In the genomic region with DNA sequence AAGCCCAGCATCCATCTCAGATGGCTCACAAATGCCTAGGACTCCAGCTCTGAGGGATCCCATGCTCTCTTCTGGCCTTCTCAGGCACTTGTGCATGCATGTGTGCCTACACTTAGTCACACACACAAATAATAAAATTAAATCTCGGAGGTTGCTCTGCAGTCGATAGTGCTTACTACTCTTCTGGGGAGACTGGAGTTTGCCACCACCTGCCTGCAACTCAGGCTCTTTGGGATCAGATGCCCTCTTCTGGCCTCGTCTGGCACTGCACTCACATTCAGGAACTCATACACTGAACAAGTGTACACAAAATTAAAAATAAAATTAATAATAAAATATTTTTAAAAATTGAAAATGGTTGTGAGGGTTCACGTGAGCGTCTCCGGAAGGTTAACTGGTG, we compare ENCODE assay signal across 9 mouse cellular contexts. TPM values are rescaled to one million over a fixed set of nuclear protein-coding genes. Genes with fewer than 3 reads are reported as not detected.
DNase-seq lines count a peak whose midpoint lies in the region; ATAC-seq and TF ChIP-seq lines count a peak whose summit lies in the region.
"Had no signal": no experiment of that assay in that cellular context is flagged by ENCODE, and none has a peak within 500 bp of the region (broad histone marks: within the 10 kb centered on the region; RNA-seq: fewer than 3 reads in every experiment).

No protein-coding gene starts in this region.

- no peak for ATAC-seq in liver, embryonic 12.5 days
- no peak for ATAC-seq in kidney, embryonic 16.5 days (ENCODE audit: low FRiP score, low TSS enrichment)
- ATAC-seq in hindbrain, embryonic 12.5 days (ENCODE audit: low FRiP score), result no peak

- peak; percentile 85 for TF ChIP-seq CTCF in liver, adult 2 months (IDR thresholded peaks at IDR 0.05; ENCODE audit: low read depth, low read length)
- TF ChIP-seq CTCF in MEL (IDR thresholded peaks at IDR 0.05 in 2 of 3, conservative IDR thresholded peaks at IDR 0.05 in 1 of 3; ENCODE audit: control insufficient read depth in 1 of 3, insufficient read depth in 1 of 3, low read depth in 2 of 3, low read length in 3 of 3, poor library complexity in 1 of 3, severe bottlenecking in 1 of 3), result peak in 2 of 3 experiments; percentile 31 to 40; a peak in 5 of 6 replicates
- peak; percentile 73 for TF ChIP-seq CTCF in bone marrow, adult 2 months (IDR thresholded peaks at IDR 0.05; ENCODE audit: control insufficient read depth, insufficient read depth, low read length)

- no peak for TF ChIP-seq POLR2A in liver, adult 2 months (IDR thresholded peaks at IDR 0.05; ENCODE audit: extremely low read depth, insufficient read depth, low read length)
- TF ChIP-seq POLR2A in MEL (IDR thresholded peaks at IDR 0.05; ENCODE audit: control insufficient read depth in 1 of 2, insufficient read depth in 1 of 2, low read depth in 1 of 2, low read length in 2 of 2, poor library complexity in 1 of 2) (no peak), myocyte (IDR thresholded peaks at IDR 0.05; ENCODE audit: insufficient read length, low read depth) (peak; percentile 22)
- no peak for TF ChIP-seq POLR2A in bone marrow, adult 2 months (IDR thresholded peaks at IDR 0.05; ENCODE audit: borderline replicate concordance, control insufficient read depth, low read depth, low read length)

- H3ac ChIP-seq in myocyte (ENCODE audit: control insufficient read depth, insufficient read length), result no peak overlapping the region

- no peak overlapping the region for H3K9ac ChIP-seq in liver, adult 2 months (ENCODE audit: low read depth, low read length)
- no peak overlapping the region for H3K9ac ChIP-seq in liver, embryonic 12.5 days
- no peak overlapping the region for H3K9ac ChIP-seq in MEL (ENCODE audit: control insufficient read depth, low read depth, low read length, poor library complexity, severe bottlenecking)
- H3K9ac ChIP-seq in kidney, embryonic 16.5 days (replicated peaks; ENCODE audit: low read length), result no peak overlapping the region
- H3K9ac ChIP-seq in hindbrain, embryonic 12.5 days, result no peak overlapping the region
- H3K9ac ChIP-seq: liver, embryonic 15.5 days had no signal

- peaks cover 9% of the 10 kb centered on the region for H3K27me3 ChIP-seq in liver, adult 2 months (ENCODE audit: control insufficient read depth, insufficient read depth, low read length)
- H3K27me3 ChIP-seq in liver, embryonic 12.5 days (replicated peaks), result peaks cover 63% of the 10 kb centered on the region
- no peaks in the 10 kb centered on the region for H3K27me3 ChIP-seq in MEL (ENCODE audit: control insufficient read depth in 1 of 2, insufficient read depth in 2 of 2, low read length in 2 of 2)
- H3K27me3 ChIP-seq in kidney, embryonic 16.5 days (ENCODE audit: insufficient read depth, low read length), result no peaks in the 10 kb centered on the region
- no peaks in the 10 kb centered on the region for H3K27me3 ChIP-seq in myocyte (ENCODE audit: control insufficient read depth, insufficient read depth, insufficient read length)
- peaks cover 41% of the 10 kb centered on the region for H3K27me3 ChIP-seq in hindbrain, embryonic 12.5 days

- peak; percentile 13 for TF ChIP-seq RAD21 in MEL (IDR thresholded peaks at IDR 0.05; ENCODE audit: low read depth, low read length)

- no peak overlapping the region for H3K27ac ChIP-seq in liver, adult 2 months (replicated peaks; ENCODE audit: insufficient read depth, low read depth, low read length)
- H3K27ac ChIP-seq in liver, embryonic 12.5 days, result no peak overlapping the region
- H3K27ac ChIP-seq in MEL (ENCODE audit: control insufficient read depth, low read depth, low read length), result no peak overlapping the region
- no peak overlapping the region for H3K27ac ChIP-seq in bone marrow, adult 2 months (ENCODE audit: control insufficient read depth, insufficient read depth, low read depth, low read length, poor library complexity)
- H3K27ac ChIP-seq in kidney, embryonic 16.5 days (ENCODE audit: low read length), result 0 out of 2 replicates have a peak overlapping the region, but pooled peaks have one; percentile 1
- H3K27ac ChIP-seq in hindbrain, embryonic 12.5 days, result no peak overlapping the region
- H3K27ac ChIP-seq: liver, embryonic 15.5 days had no signal

- H3K36me3 ChIP-seq in liver, adult 2 months (ENCODE audit: control insufficient read depth, insufficient read depth, low read length), result no peaks in the 10 kb centered on the region
- no peaks in the 10 kb centered on the region for H3K36me3 ChIP-seq in liver, embryonic 12.5 days
- H3K36me3 ChIP-seq in MEL (ENCODE audit: control insufficient read depth in 1 of 2, insufficient read depth in 2 of 2, low read length in 2 of 2), result no peaks in the 10 kb centered on the region
- peaks cover 5% of the 10 kb centered on the region; the same call in 1 of the 2 replicates for H3K36me3 ChIP-seq in kidney, embryonic 16.5 days (ENCODE audit: insufficient read depth, low read length)
- no peaks in the 10 kb centered on the region for H3K36me3 ChIP-seq in myocyte (ENCODE audit: control insufficient read depth, insufficient read depth)
- H3K36me3 ChIP-seq in hindbrain, embryonic 12.5 days, result no peaks in the 10 kb centered on the region
- H3K36me3 ChIP-seq: liver, embryonic 15.5 days had no signal

- no peak overlapping the region for H3K4me3 ChIP-seq in liver, adult 2 months (ENCODE audit: insufficient read depth, low read depth, low read length)
- no peak overlapping the region for H3K4me3 ChIP-seq in liver, embryonic 12.5 days
- no peak overlapping the region for H3K4me3 ChIP-seq in MEL (ENCODE audit: control insufficient read depth in 1 of 2, insufficient read depth in 1 of 2, low read depth in 2 of 2, low read length in 2 of 2)
- no peak overlapping the region for H3K4me3 ChIP-seq in bone marrow, adult 2 months (replicated peaks; ENCODE audit: control insufficient read depth, low read depth, low read length)
- peak overlapping the region; percentile 89; the same call in 1 of the 2 replicates for H3K4me3 ChIP-seq in kidney, embryonic 16.5 days (ENCODE audit: low read length)
- H3K4me3 ChIP-seq in myocyte, result peak overlapping the region; percentile 98
- no peak overlapping the region for H3K4me3 ChIP-seq in hindbrain, embryonic 12.5 days
- H3K4me3 ChIP-seq: liver, embryonic 15.5 days had no signal

- WGBS in liver, adult 2 months, result 87% methylated on average over 6 of the region's 6 CpGs
- WGBS in liver, embryonic 12.5 days (ENCODE audit: insufficient replicate concordance), result 44% methylated on average over 6 of the region's 6 CpGs
- 63% methylated on average over 6 of the region's 6 CpGs for WGBS in bone marrow, adult 2 months
- WGBS in kidney, embryonic 16.5 days, result 87% methylated on average over 6 of the region's 6 CpGs
- WGBS in hindbrain, embryonic 12.5 days, result 83% methylated on average over 6 of the region's 6 CpGs

- peak; percentile 36 for DNase-seq in liver, adult 2 months (ENCODE audit: extremely low read depth, low read depth, low spot score)
- DNase-seq in MEL (ENCODE audit: low read depth, low spot score), result peak; percentile 28
- DNase-seq in cerebellum, adult 18-20 months, result no peak

- TF ChIP-seq EP300 in MEL (IDR thresholded peaks at IDR 0.05; ENCODE audit: low read depth in 1 of 2, low read length in 2 of 2), result no peak

- no peaks in the 10 kb centered on the region for H3K79me2 ChIP-seq in liver, adult 2 months (ENCODE audit: control insufficient read depth, insufficient read depth, low read length)
- H3K79me2 ChIP-seq in MEL (ENCODE audit: control insufficient read depth, insufficient read depth, low read length, poor library complexity), result no peaks in the 10 kb centered on the region
- H3K79me2 ChIP-seq in myocyte (ENCODE audit: control insufficient read depth, insufficient read depth), result peaks cover 64% of the 10 kb centered on the region

- H3K4me1 ChIP-seq in liver, adult 2 months (ENCODE audit: control insufficient read depth, insufficient read depth, low read length), result peaks cover 2% of the 10 kb centered on the region; the same call in 1 of the 2 replicates
- peaks cover 16% of the 10 kb centered on the region for H3K4me1 ChIP-seq in liver, embryonic 12.5 days
- 0 out of 4 replicates have a peak, but pooled peaks cover 0 to 3% of the 10 kb centered on the region in 2 experiments for H3K4me1 ChIP-seq in MEL (ENCODE audit: control insufficient read depth in 1 of 2, insufficient read depth in 2 of 2, low read length in 2 of 2)
- H3K4me1 ChIP-seq in bone marrow, adult 2 months (ENCODE audit: control insufficient read depth, insufficient read depth, low read length), result peaks cover 3% of the 10 kb centered on the region; the same call in 1 of the 2 replicates
- H3K4me1 ChIP-seq in kidney, embryonic 16.5 days (ENCODE audit: insufficient read depth, low read length), result peaks cover 56% of the 10 kb centered on the region
- H3K4me1 ChIP-seq in hindbrain, embryonic 12.5 days, result peaks cover 27% of the 10 kb centered on the region

- no peaks in the 10 kb centered on the region for H3K9me3 ChIP-seq in liver, embryonic 12.5 days (replicated peaks)
- no peaks in the 10 kb centered on the region for H3K9me3 ChIP-seq in MEL (replicated peaks; ENCODE audit: insufficient read depth, low read length)
- no peaks in the 10 kb centered on the region for H3K9me3 ChIP-seq in kidney, embryonic 16.5 days (ENCODE audit: low read length)
- no peaks in the 10 kb centered on the region for H3K9me3 ChIP-seq in hindbrain, embryonic 12.5 days (replicated peaks)
- H3K9me3 ChIP-seq: liver, embryonic 15.5 days had no signal

- H3K4me2 ChIP-seq in liver, embryonic 12.5 days, result no peak overlapping the region
- H3K4me2 ChIP-seq in kidney, embryonic 16.5 days (replicated peaks; ENCODE audit: low read depth, low read length), result peak overlapping the region; percentile 76
- peak overlapping the region; percentile 92 for H3K4me2 ChIP-seq in myocyte (ENCODE audit: low read depth)
- H3K4me2 ChIP-seq in hindbrain, embryonic 12.5 days (replicated peaks), result no peak overlapping the region
- H3K4me2 ChIP-seq: liver, embryonic 15.5 days had no signal

TF ChIP-seq in MEL, 35 proteins besides CTCF, POLR2A, EP300 and RAD21 (continues in another document):
- TF ChIP-seq TAL1 (IDR thresholded peaks at IDR 0.05; ENCODE audit: low read length) (no peak), SMC3 (IDR thresholded peaks at IDR 0.05; ENCODE audit: low read depth, low read length) (peak; percentile 43)

RNA-seq across cellular contexts. Expression of a gene that starts 2.2 kb away (rescaled TPM):
- total RNA-seq in liver, adult 2 months (2014; rRNA removed), result 8.7 and 8.9 TPM in 2 replicates
- polyA plus RNA-seq in liver, adult 2 months (2012; rRNA removed), result 3.0 and 4.1 TPM in 2 replicates
- polyA plus RNA-seq in liver, embryonic 12.5 days (2016; fragmentation: Nextera tagmentation; extraction: Ambion mirVana), result 7.1 and 8.5 TPM in 2 replicates
- total RNA-seq in MEL (2012; rRNA removed), result 23.1 and 24.5 TPM in 2 replicates
- polyA plus RNA-seq in MEL (2012; ENCODE audit: insufficient read depth in 1 of 2, insufficient read length in 2 of 2, low read depth in 1 of 2, low replicate concordance in 2 of 2, missing spikeins in 1 of 2), result 10 to 100 TPM in 1 of 2 experiments, not detected in 1; 30.2 TPM
- polyA plus RNA-seq in bone marrow, adult 2 months (2011; ENCODE audit: insufficient read depth, insufficient read length, low replicate concordance, missing spikeins), result 4.0 and 5.8 TPM in 2 replicates
- 91.2 and 96.0 TPM in 2 replicates for polyA plus RNA-seq in kidney, embryonic 16.5 days (2015; fragmentation: Nextera tagmentation; extraction: Ambion mirVana)
- 35.7 TPM for polyA plus RNA-seq in myocyte (2012; fragmentation: generic; extraction: Trizol)
- 30.1 and 36.3 TPM in 2 replicates for polyA plus RNA-seq in hindbrain, embryonic 12.5 days (2016; fragmentation: Nextera tagmentation; extraction: Ambion mirVana)

Comparison
In these comparisons a context has a peak if more than half of its experiments do, and no peak if none do; other contexts are left out.
1. DNase-seq: peak in liver, adult 2 months (single experiment) and MEL (single experiment); none in cerebellum, adult 18-20 months (0 of 2).
2. H3K4me3 ChIP-seq: peak in kidney, embryonic 16.5 days (single experiment) and myocyte (single experiment); none in liver, adult 2 months (single experiment), liver, embryonic 12.5 days (single experiment), MEL (0 of 2), bone marrow, adult 2 months (single experiment) and hindbrain, embryonic 12.5 days (single experiment).
3. H3K4me2 ChIP-seq: peak in kidney, embryonic 16.5 days (single experiment) and myocyte (single experiment); none in liver, embryonic 12.5 days (single experiment) and hindbrain, embryonic 12.5 days (single experiment).
4. Peak in every context shown above with its lines, with median percentiles within 50 percentile points of each other: CTCF ChIP-seq.